Mouse (Mus musculus) embryonic facial prominence, embryonic 15.5 days (tissue): ENCODE measurements around the gene Nr3c2. TPM values are rescaled to one million over a fixed set of nuclear protein-coding genes. Genes with fewer than 3 reads are reported as not detected.

Source experiments
- ATAC-seq: fragments of 200-750 bp; cut with Nextera tagmentation; 2 replicates; pipeline ENCODE4 v1.8.0; 2017; ENCODE audit warnings: low read depth, moderate TSS enrichment; ENCODE audit not compliant: insufficient number of reproducible peaks, low FRiP score, low TSS enrichment
- H3K27ac ChIP-seq: fragments of 300-500 bp; sonication (generic); replicated peaks from 2 replicates; pipeline ENCODE4 v1.5.1; 2015; ENCODE audit warnings: mild to moderate bottlenecking, inconsistent platforms
- H3K27me3 ChIP-seq: fragments of 300-500 bp; sonication (generic); 2 replicates; pipeline ENCODE4 v1.6.1; 2015; ENCODE audit warnings: inconsistent platforms
- H3K36me3 ChIP-seq: fragments of 300-500 bp; sonication (generic); 2 replicates; pipeline ENCODE4 v1.6.1; 2015; ENCODE audit warnings: mild to moderate bottlenecking, inconsistent platforms
- H3K4me1 ChIP-seq: fragments of 300-500 bp; sonication (generic); 2 replicates; pipeline ENCODE4 v1.6.1; 2015; ENCODE audit warnings: inconsistent platforms
- H3K4me2 ChIP-seq: fragments of 300-500 bp; sonication (generic); replicated peaks from 2 replicates; pipeline ENCODE4 v1.6.1; 2015; ENCODE audit warnings: mild to moderate bottlenecking, inconsistent platforms
- H3K4me3 ChIP-seq: fragments of 300-500 bp; sonication (generic); replicated peaks from 2 replicates; pipeline ENCODE4 v1.5.1; 2015; ENCODE audit warnings: mild to moderate bottlenecking, inconsistent platforms
- H3K9ac ChIP-seq: fragments of 300-500 bp; sonication (generic); 2 replicates; pipeline ENCODE4 v1.6.1; 2015; ENCODE audit warnings: inconsistent platforms
- H3K9me3 ChIP-seq: fragments of 300-500 bp; sonication (generic); replicated peaks from 2 replicates; pipeline ENCODE4 v1.6.1; 2016; ENCODE audit warnings: inconsistent platforms
- WGBS: fragments of 180-500 bp; shearing (Covaris S2); methylation state at CpG from one replicate; pipeline ENCODE4 v1.1.7; 2015; 5-methylcytosine and 5-hydroxymethylcytosine counted together
- polyA plus RNA-seq: library from polyadenylated mRNA; unstranded; fragments of >200 nt; fragmentation: Nextera tagmentation; extraction: Ambion mirVana; gene quantifications from 2 replicates; pipeline ENCODE4 v1.2.1, GENCODE M21; 2015

Gene Nr3c2
- polyA plus RNA-seq, 1 experiment from 2014 or later = 5.8 TPM

DNA sequence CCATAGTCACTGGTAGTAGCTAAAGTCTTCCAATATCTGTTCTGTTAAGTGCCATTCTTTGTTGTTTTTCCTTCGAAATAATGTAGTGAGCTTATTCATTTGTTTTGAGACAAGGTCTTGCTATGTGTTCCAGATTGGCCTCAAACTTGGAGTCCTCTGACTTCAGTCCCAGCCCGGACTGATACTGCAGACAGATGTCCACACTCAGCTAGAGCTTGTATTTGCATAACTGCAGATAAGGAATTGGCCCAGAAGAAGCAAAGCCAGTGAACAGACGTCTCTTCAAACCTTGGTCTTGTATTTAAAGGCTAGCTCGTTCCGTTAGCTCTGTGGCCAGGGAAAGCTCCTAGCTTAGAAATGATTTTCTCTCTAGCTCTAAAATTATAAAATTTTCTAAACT is 223.1 kb downstream of the Nr3c2 start:
- H3K9ac ChIP-seq = no peak overlapping the region
- H3K4me3 ChIP-seq = no peak overlapping the region
- 78% methylated on average over 5 of the region's 5 CpGs for WGBS
- H3K4me1 ChIP-seq = no peaks in the 10 kb centered on the region
- H3K27me3 ChIP-seq = no peaks in the 10 kb centered on the region
- no peak for ATAC-seq
- H3K9me3 ChIP-seq = no peaks in the 10 kb centered on the region
- no peak overlapping the region for H3K4me2 ChIP-seq
- H3K36me3 ChIP-seq = no peaks in the 10 kb centered on the region
- no peak overlapping the region for H3K27ac ChIP-seq

DNA sequence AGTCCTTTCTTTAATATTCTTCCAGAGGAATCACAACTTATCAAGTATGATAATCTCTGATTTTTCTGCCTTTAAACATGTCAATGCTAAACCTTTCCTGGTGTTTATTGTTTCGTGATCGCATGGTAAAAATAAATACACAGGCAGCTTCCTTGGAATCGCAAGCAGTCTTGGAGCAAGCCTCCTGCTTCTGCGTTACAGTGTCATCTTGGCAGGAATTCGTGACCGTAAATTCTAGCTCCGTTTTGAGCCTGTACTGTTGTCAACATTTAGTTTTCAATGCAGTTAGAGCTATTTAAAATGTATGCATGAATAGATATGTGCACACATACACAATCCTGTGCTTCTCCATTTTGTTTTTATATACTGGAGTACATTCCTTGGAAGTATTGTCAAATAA is 226.5 kb downstream of the Nr3c2 start:
- Histone ChIP-seq H3K4me2 (no peak overlapping the region), H3K27me3 (no peaks in the 10 kb centered on the region), H3K36me3 (no peaks in the 10 kb centered on the region), H3K9ac (no peak overlapping the region), H3K4me1 (no peaks in the 10 kb centered on the region), H3K9me3 (no peaks in the 10 kb centered on the region), H3K4me3 (no peak overlapping the region), H3K27ac (no peak overlapping the region)
- 90% methylated on average over 7 of the region's 7 CpGs for WGBS
- no peak for ATAC-seq

DNA sequence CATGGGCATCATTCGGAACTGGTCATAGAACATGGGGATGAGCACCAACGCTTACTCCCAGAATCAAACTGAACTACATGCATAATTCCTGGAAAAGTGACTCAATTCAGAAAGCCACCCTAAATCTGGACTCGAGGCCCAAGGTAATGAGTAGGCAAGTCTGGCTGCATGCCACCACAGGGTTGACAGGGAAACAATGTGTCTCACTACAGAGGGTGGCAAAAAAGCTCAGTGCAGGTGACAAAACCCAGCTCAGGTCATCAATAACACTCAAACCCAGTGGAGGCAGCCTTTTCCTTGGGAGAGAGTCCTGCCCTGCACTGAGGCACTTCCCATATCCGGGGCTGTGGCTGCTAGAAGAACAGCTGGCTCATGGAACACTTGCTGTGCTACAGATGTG is 228.8 kb downstream of the Nr3c2 start:
- Histone ChIP-seq H3K27me3 (no peaks in the 10 kb centered on the region), H3K27ac (no peak overlapping the region), H3K36me3 (no peaks in the 10 kb centered on the region), H3K4me2 (no peak overlapping the region), H3K4me1 (no peaks in the 10 kb centered on the region), H3K9ac (no peak overlapping the region), H3K9me3 (no peaks in the 10 kb centered on the region), H3K4me3 (no peak overlapping the region)
- 87% methylated on average over 4 of the region's 4 CpGs for whole genome bisulfite sequencing
- ATAC-seq = no peak

DNA sequence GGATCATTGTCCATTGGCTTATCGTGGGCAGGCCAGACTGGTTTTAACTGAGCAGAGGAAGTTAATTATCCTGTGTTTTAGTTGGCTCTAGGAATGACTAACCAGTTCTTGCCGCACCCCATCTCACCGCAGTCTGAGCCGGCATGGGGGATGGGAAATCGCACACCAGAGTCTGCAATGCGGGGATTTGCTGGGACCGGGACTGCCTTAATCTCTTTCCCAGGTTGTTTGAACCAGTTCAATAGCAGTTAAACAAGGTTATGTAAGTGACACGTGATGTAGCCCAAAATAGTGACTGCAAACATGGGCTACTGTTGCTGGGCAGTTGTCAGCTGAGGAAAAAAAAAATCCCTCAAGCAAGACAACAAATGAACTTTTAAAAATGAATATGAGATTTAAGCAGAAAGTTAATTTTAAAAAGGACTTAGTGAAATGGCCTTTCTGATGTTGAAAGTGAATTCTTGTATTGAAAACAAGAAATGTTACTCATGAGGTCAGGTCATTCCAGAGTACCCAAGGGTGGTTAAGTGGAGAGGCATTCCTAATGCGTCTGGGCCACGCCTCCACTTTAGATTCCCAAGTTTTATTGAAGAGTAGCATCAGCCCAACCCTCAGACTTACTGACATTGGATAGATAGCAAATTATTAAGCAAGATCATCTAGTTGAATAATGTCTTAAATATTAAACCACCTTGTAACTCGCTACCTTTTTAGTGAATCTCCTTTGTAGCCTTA is 233.8 kb downstream of the Nr3c2 start:
- H3K9me3 ChIP-seq = peaks cover 4% of the 10 kb centered on the region; the same call in 1 of the 2 replicates
- no peaks in the 10 kb centered on the region for H3K36me3 ChIP-seq
- ATAC-seq = no peak; the same call in 1 of the 2 replicates
- no peak overlapping the region for H3K4me3 ChIP-seq
- H3K4me2 ChIP-seq = no peak overlapping the region
- no peak overlapping the region for H3K9ac ChIP-seq
- no peaks in the 10 kb centered on the region for H3K27me3 ChIP-seq
- H3K4me1 ChIP-seq = no peaks in the 10 kb centered on the region
- 31% methylated on average over 11 of the region's 11 CpGs for WGBS
- H3K27ac ChIP-seq = no peak overlapping the region

DNA sequence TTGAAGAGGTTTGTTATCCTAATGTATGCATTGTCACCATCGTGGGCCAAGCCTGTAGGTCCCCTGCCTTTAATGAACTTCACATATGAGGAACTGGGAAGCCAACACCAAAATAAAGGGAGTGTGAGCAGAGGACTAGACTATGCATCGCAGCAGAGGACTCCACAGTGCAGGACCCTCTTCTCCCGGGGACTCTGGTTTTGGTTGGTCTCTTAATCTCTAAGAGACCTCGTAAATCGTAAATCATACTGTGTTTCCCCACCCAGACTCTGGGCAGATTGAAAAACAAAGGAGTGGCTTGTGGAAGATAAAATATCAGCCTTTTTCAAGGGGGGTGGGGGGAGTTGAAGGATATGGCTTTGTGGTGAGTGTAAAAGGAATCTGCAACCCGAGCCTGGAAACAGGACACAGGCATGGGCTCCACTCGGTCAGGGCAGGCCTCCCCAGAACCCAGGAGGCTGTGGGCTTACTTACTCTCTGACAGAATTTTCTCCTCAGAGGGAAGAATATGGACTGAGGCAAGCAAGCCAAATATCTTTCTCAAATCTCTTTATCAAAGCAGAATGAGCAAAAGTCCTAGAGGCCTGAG is 234.6 kb downstream of the Nr3c2 start:
- H3K9me3 ChIP-seq = peaks cover 4% of the 10 kb centered on the region; the same call in 1 of the 2 replicates
- no peaks in the 10 kb centered on the region for H3K36me3 ChIP-seq
- H3K4me2 ChIP-seq = no peak overlapping the region
- WGBS = 51% methylated on average over 7 of the region's 7 CpGs
- no peak overlapping the region for H3K4me3 ChIP-seq
- ATAC-seq = no peak
- H3K27ac ChIP-seq = no peak overlapping the region
- no peak overlapping the region for H3K9ac ChIP-seq
- no peaks in the 10 kb centered on the region for H3K27me3 ChIP-seq
- no peaks in the 10 kb centered on the region for H3K4me1 ChIP-seq

DNA sequence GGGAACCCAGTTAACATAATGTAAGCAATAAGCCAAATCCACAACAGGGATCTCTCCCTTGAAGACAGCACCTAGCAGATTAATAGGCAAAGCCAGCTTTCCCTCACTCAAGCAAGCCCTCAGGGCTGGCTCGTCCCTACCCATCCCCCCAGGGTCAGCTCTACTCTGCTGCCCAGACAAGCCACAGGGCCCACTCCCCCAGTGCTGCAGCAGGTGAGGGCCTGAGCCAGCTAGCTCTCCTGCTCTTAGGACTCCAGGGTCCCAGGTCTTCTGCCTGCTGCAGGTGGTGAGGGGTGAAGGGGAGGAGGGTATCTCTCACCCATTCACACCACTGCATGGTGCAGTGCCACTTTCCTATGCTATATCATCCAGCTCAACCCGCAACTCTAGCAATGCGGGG is 246.0 kb downstream of the Nr3c2 start:
- H3K27ac ChIP-seq = no peak overlapping the region
- no peak for ATAC-seq
- no peak overlapping the region for H3K9ac ChIP-seq
- no peaks in the 10 kb centered on the region for H3K27me3 ChIP-seq
- no peaks in the 10 kb centered on the region for H3K36me3 ChIP-seq
- 77% methylated on average over 3 of the region's 3 CpGs for WGBS
- no peaks in the 10 kb centered on the region for H3K4me1 ChIP-seq
- H3K4me3 ChIP-seq = no peak overlapping the region
- H3K4me2 ChIP-seq = no peak overlapping the region
- no peaks in the 10 kb centered on the region for H3K9me3 ChIP-seq

DNA sequence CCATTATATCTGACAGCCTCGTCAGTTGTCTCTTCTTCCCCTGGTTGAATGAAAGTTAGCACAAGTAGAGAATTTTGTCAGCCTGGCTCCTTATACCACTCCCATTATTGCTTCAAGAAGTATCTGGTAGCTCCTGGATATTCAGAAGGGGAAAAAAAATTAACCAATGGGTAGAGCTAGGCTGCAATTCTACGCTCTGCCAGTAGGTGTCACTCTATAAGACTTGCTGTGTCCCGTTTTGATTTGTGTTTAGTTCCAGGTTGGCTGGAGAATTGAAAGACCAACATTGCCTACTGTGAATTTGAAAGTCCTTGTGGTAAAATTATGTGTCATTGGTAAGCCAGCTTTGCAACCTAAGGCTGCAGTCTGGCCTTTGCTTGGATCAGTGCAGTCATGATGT is 255.3 kb downstream of the Nr3c2 start:
- H3K9me3 ChIP-seq = no peaks in the 10 kb centered on the region
- no peak for ATAC-seq
- no peaks in the 10 kb centered on the region for H3K27me3 ChIP-seq

DNA sequence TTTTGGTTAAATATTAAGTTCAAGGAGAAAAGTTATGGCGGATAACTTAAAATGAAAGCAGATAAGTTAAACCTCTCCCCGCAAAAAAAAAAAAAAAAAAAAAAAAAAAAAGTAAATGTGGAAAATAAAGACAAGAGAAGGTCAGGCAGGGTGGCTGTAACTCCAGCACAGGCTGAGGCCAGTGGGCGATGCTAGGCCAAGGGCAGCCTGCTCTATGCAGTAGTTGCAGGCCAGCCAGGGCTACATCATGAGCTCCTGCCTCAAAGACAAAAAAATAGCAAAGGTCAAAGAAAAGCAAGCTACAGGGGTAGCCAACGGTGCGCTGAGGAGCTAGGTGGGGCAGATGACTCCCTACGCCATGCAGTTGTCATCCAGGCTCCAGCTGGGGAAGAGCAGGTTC is 270.1 kb downstream of the Nr3c2 start:
- Histone ChIP-seq H3K27me3 (no peaks in the 10 kb centered on the region), H3K4me3 (no peak overlapping the region), H3K27ac (no peak overlapping the region), H3K9ac (no peak overlapping the region), H3K4me1 (no peaks in the 10 kb centered on the region), H3K9me3 (no peaks in the 10 kb centered on the region), H3K4me2 (no peak overlapping the region), H3K36me3 (no peaks in the 10 kb centered on the region)
- no peak for ATAC-seq
- 88% methylated on average over 6 of the region's 6 CpGs for WGBS

More for the DNA sequence above, 255.3 kb downstream of the Nr3c2 start:
- H3K36me3 ChIP-seq = no peaks in the 10 kb centered on the region
- no peak overlapping the region for H3K4me3 ChIP-seq
- H3K4me1 ChIP-seq = no peaks in the 10 kb centered on the region
- no peak overlapping the region for H3K27ac ChIP-seq
- 49% methylated on average over 3 of the region's 3 CpGs for WGBS
- H3K9ac ChIP-seq = no peak overlapping the region
- H3K4me2 ChIP-seq = no peak overlapping the region

DNA sequence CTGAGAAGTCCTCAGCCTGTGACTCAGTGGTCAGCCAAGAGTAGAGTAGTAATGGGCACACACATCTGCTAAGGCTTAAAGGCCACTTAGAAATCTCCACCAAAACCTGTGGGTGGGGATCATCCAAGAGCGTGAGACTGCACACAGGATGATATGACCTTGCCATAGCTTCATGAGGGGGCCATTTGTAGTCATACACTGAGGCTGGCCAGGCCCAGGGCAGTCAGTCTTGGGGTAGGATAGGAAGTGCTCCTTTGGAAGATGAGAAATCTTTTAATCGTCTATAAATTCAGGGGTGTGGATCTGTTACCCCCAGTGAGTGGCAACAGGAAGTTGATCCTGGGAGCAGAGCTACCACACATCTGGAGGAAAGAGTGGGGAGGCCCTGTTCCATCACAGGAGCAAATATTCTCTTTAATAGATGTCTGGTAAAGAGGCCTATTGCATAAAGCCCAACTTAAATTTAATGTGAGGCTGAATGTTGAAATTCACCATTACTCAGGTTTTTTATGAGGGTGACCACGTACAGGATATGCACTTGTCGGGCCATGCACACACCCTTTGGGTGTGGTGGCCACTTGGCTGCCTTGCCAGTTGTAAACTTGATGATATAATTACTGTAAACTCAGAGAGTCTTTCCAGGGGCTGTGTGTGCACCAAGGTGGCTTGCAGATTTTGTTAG is 270.7 kb downstream of the Nr3c2 start:
- no peak overlapping the region for H3K4me2 ChIP-seq
- ATAC-seq = no peak
- no peaks in the 10 kb centered on the region for H3K36me3 ChIP-seq
- no peaks in the 10 kb centered on the region for H3K9me3 ChIP-seq
- no peak overlapping the region for H3K27ac ChIP-seq
- no peak overlapping the region for H3K4me3 ChIP-seq
- H3K27me3 ChIP-seq = no peaks in the 10 kb centered on the region
- 80% methylated on average over 4 of the region's 4 CpGs for WGBS
- H3K4me1 ChIP-seq = no peaks in the 10 kb centered on the region
- H3K9ac ChIP-seq = no peak overlapping the region

DNA sequence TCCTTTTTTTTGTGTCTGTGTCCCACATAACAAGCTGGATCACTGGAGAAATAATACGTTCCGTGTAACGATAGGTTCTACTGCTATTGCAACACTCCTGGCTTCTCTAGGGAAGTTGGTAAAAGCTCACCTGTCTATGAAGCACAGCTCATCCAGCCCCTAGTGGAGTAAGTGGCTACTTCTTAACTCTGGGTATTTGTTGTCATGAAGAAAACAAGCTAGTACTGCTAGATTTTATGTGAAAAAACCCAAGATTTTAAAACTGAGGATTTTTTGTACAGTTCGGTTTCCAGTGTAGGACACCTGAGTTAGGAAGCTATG is 271.2 kb downstream of the Nr3c2 start:
- no peak overlapping the region for H3K27ac ChIP-seq
- 85% methylated on average over 4 of the region's 4 CpGs for WGBS

DNA sequence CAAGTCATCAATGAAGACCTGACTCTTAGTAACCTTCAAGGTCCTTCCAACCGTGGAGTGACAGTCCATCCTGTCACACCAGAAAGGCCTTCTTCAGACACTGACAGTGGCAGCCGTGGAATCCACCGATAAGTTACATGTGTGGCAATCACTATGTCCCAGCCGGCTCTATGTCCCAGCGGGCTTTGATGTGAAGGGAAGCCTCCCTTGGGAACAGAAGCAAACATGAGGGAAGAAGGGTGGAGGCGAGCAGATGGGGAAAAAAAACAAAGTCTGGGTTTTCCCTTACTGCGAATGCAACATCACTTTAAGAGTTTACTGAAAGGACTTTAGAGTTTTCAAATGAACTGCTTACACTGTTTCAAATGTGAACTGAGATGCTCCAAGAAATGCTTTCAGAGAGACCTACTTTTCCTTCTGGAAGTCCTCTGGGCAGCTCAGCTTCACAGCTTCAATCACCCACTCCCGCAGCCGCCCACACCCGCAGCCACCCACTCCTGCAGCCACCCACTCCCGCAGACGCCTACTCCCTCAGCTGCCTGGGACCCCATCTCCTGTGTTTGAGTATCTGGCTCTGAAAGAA is 273.9 kb downstream of the Nr3c2 start:
- H3K36me3 ChIP-seq = no peaks in the 10 kb centered on the region
- no peaks in the 10 kb centered on the region for H3K4me1 ChIP-seq
- no peak for ATAC-seq
- no peaks in the 10 kb centered on the region for H3K27me3 ChIP-seq
- H3K9me3 ChIP-seq = no peaks in the 10 kb centered on the region
- H3K27ac ChIP-seq = no peak overlapping the region
- 51% methylated on average over 12 of the region's 12 CpGs for WGBS
- no peak overlapping the region for H3K4me2 ChIP-seq
- no peak overlapping the region for H3K4me3 ChIP-seq
- no peak overlapping the region for H3K9ac ChIP-seq

More for the DNA sequence above, 271.2 kb downstream of the Nr3c2 start:
- no peak for ATAC-seq
- H3K4me2 ChIP-seq = no peak overlapping the region
- H3K4me1 ChIP-seq = no peaks in the 10 kb centered on the region
- H3K9ac ChIP-seq = no peak overlapping the region
- no peaks in the 10 kb centered on the region for H3K9me3 ChIP-seq
- H3K4me3 ChIP-seq = no peak overlapping the region
- H3K36me3 ChIP-seq = no peaks in the 10 kb centered on the region
- H3K27me3 ChIP-seq = no peaks in the 10 kb centered on the region
